Mouse (Mus musculus): ENCODE data around the gene C2cd5. TPM values are rescaled to one million over a fixed set of nuclear protein-coding genes. Genes with fewer than 3 reads are reported as not detected.
A peak's percentile ranks its signal among the peaks of the same experiment; 100 is the strongest.

C2cd5 gene
- polyA plus RNA-seq, 1 experiment from 2014 or later = 25.2 TPM

GRCm38 (mm10) chr6:142998221-142998999, 101.5 kb downstream of the C2cd5 start:
- Histone ChIP-seq H3K27ac (no peak overlapping the region), H3K27me3 (no peaks in the 10 kb centered on the region), H3K36me3 (no peaks in the 10 kb centered on the region), H3K4me1 (no peaks in the 10 kb centered on the region), H3K9me3 (no peaks in the 10 kb centered on the region), H3K4me3 (no peak overlapping the region), H3K4me2 (no peak overlapping the region), H3K9ac (no peak overlapping the region)
- 39% methylated on average over 12 of the region's 12 CpGs for WGBS
- no peak for ATAC-seq (ENCODE audit: borderline replicate concordance, extremely low read depth, low FRiP score, low TSS enrichment)

GRCm38 (mm10) chr6:142996887-142997286, 103.1 kb downstream of the C2cd5 start:
- ATAC-seq (ENCODE audit: borderline replicate concordance, extremely low read depth, low FRiP score, low TSS enrichment) = no peak
- Histone ChIP-seq H3K27ac (no peak overlapping the region), H3K9me3 (no peaks in the 10 kb centered on the region), H3K36me3 (no peaks in the 10 kb centered on the region), H3K27me3 (no peaks in the 10 kb centered on the region; the same call in 1 of the 2 replicates), H3K9ac (no peak overlapping the region), H3K4me3 (no peak overlapping the region), H3K4me2 (no peak overlapping the region), H3K4me1 (no peaks in the 10 kb centered on the region)
- 85% methylated on average over 3 of the region's 3 CpGs for WGBS

GRCm38 (mm10) chr6:142995567-142995966, 104.4 kb downstream of the C2cd5 start:
- no peak overlapping the region for H3K27ac ChIP-seq
- 61% methylated on average over 5 of the region's 5 CpGs for WGBS
- no peaks in the 10 kb centered on the region for H3K9me3 ChIP-seq
- H3K4me2 ChIP-seq = no peak overlapping the region
- H3K9ac ChIP-seq = no peak overlapping the region
- H3K4me1 ChIP-seq = no peaks in the 10 kb centered on the region
- ATAC-seq (ENCODE audit: borderline replicate concordance, extremely low read depth, low FRiP score, low TSS enrichment) = 0 out of 2 replicates have a peak, but pooled peaks have one; percentile 15
- no peaks in the 10 kb centered on the region for H3K36me3 ChIP-seq
- no peak overlapping the region for H3K4me3 ChIP-seq
- H3K27me3 ChIP-seq = no peaks in the 10 kb centered on the region; the same call in 1 of the 2 replicates

- H3K4me3 ChIP-seq = no peak overlapping the region
- 45% methylated on average over 7 of the region's 7 CpGs for WGBS
- H3K4me2 ChIP-seq = no peak overlapping the region
- no peaks in the 10 kb centered on the region for H3K9me3 ChIP-seq
- H3K36me3 ChIP-seq = no peaks in the 10 kb centered on the region
- H3K4me1 ChIP-seq = no peaks in the 10 kb centered on the region
- no peak for ATAC-seq (ENCODE audit: borderline replicate concordance, extremely low read depth, low FRiP score, low TSS enrichment)
- H3K27ac ChIP-seq = no peak overlapping the region
- H3K9ac ChIP-seq = no peak overlapping the region
- H3K27me3 ChIP-seq = no peaks in the 10 kb centered on the region; the same call in 1 of the 2 replicates
Measured at GRCm38 (mm10) chr6:142994821-142995220, 105.1 kb downstream of the C2cd5 start.

GRCm38 (mm10) chr6:142993705-142994698, 105.9 kb downstream of the C2cd5 start:
- Histone ChIP-seq H3K4me3 (no peak overlapping the region), H3K9ac (no peak overlapping the region), H3K27ac (no peak overlapping the region), H3K4me2 (no peak overlapping the region), H3K27me3 (no peaks in the 10 kb centered on the region; the same call in 1 of the 2 replicates), H3K4me1 (no peaks in the 10 kb centered on the region), H3K9me3 (no peaks in the 10 kb centered on the region), H3K36me3 (no peaks in the 10 kb centered on the region)
- ATAC-seq (ENCODE audit: borderline replicate concordance, extremely low read depth, low FRiP score, low TSS enrichment) = no peak
- 19% methylated on average over 14 of the region's 14 CpGs for WGBS

GRCm38 (mm10) chr6:142992971-142993370, 107.0 kb downstream of the C2cd5 start:
- Histone ChIP-seq H3K27me3 (no peaks in the 10 kb centered on the region; the same call in 1 of the 2 replicates), H3K27ac (no peak overlapping the region), H3K4me1 (no peaks in the 10 kb centered on the region), H3K36me3 (no peaks in the 10 kb centered on the region), H3K4me2 (no peak overlapping the region), H3K9ac (no peak overlapping the region), H3K4me3 (no peak overlapping the region), H3K9me3 (no peaks in the 10 kb centered on the region)
- ATAC-seq (ENCODE audit: borderline replicate concordance, extremely low read depth, low FRiP score, low TSS enrichment) = no peak
- 62% methylated on average over 2 of the region's 2 CpGs for WGBS

GRCm38 (mm10) chr6:142992099-142992498, 107.8 kb downstream of the C2cd5 start:
- no peaks in the 10 kb centered on the region; the same call in 1 of the 2 replicates for H3K27me3 ChIP-seq

GRCm38 (mm10) chr6:142991391-142992059, 108.4 kb downstream of the C2cd5 start:
- no peak overlapping the region for H3K9ac ChIP-seq
- H3K27me3 ChIP-seq = no peaks in the 10 kb centered on the region; the same call in 1 of the 2 replicates
- H3K4me2 ChIP-seq = no peak overlapping the region
- WGBS = 40% methylated on average over 7 of the region's 7 CpGs
- H3K4me1 ChIP-seq = no peaks in the 10 kb centered on the region
- no peak overlapping the region for H3K27ac ChIP-seq
- no peaks in the 10 kb centered on the region for H3K9me3 ChIP-seq
- H3K4me3 ChIP-seq = no peak overlapping the region
- no peak for ATAC-seq (ENCODE audit: borderline replicate concordance, extremely low read depth, low FRiP score, low TSS enrichment)
- H3K36me3 ChIP-seq = no peaks in the 10 kb centered on the region

More at GRCm38 (mm10) chr6:142992099-142992498, 107.8 kb downstream of the C2cd5 start:
- no peak overlapping the region for H3K9ac ChIP-seq
- no peak for ATAC-seq (ENCODE audit: borderline replicate concordance, extremely low read depth, low FRiP score, low TSS enrichment)
- no peaks in the 10 kb centered on the region for H3K4me1 ChIP-seq
- WGBS = 36% methylated on average over 7 of the region's 7 CpGs
- H3K36me3 ChIP-seq = no peaks in the 10 kb centered on the region
- no peak overlapping the region for H3K4me3 ChIP-seq
- H3K9me3 ChIP-seq = no peaks in the 10 kb centered on the region
- no peak overlapping the region for H3K4me2 ChIP-seq
- no peak overlapping the region for H3K27ac ChIP-seq

- ATAC-seq (ENCODE audit: borderline replicate concordance, extremely low read depth, low FRiP score, low TSS enrichment) = no peak
- no peak overlapping the region for H3K9ac ChIP-seq
- H3K27me3 ChIP-seq = no peaks in the 10 kb centered on the region; the same call in 1 of the 2 replicates
- H3K4me2 ChIP-seq = no peak overlapping the region
- no peaks in the 10 kb centered on the region for H3K4me1 ChIP-seq
- H3K36me3 ChIP-seq = no peaks in the 10 kb centered on the region
- WGBS = 68% methylated on average over 9 of the region's 9 CpGs
- H3K27ac ChIP-seq = no peak overlapping the region
- H3K4me3 ChIP-seq = no peak overlapping the region
- no peaks in the 10 kb centered on the region for H3K9me3 ChIP-seq
Measured at GRCm38 (mm10) chr6:142990516-142990915, 109.4 kb downstream of the C2cd5 start.

- WGBS = 74% methylated on average over 13 of the region's 13 CpGs
- H3K27ac ChIP-seq = no peak overlapping the region
- no peaks in the 10 kb centered on the region for H3K4me1 ChIP-seq
- H3K4me2 ChIP-seq = no peak overlapping the region
- H3K27me3 ChIP-seq = no peaks in the 10 kb centered on the region; the same call in 1 of the 2 replicates
- H3K9ac ChIP-seq = no peak overlapping the region
- no peaks in the 10 kb centered on the region for H3K36me3 ChIP-seq
- H3K9me3 ChIP-seq = no peaks in the 10 kb centered on the region
- no peak for ATAC-seq (ENCODE audit: borderline replicate concordance, extremely low read depth, low FRiP score, low TSS enrichment)
- H3K4me3 ChIP-seq = no peak overlapping the region
Measured at GRCm38 (mm10) chr6:142989495-142989894, 110.4 kb downstream of the C2cd5 start.

GRCm38 (mm10) chr6:142988753-142989152, 111.2 kb downstream of the C2cd5 start:
- WGBS = 20% methylated on average over 10 of the region's 10 CpGs

More at GRCm38 (mm10) chr6:142988753-142989152, 111.2 kb downstream of the C2cd5 start:
- ATAC-seq (ENCODE audit: borderline replicate concordance, extremely low read depth, low FRiP score, low TSS enrichment) = no peak
- Histone ChIP-seq H3K27ac (no peak overlapping the region), H3K4me2 (no peak overlapping the region), H3K9me3 (no peaks in the 10 kb centered on the region), H3K36me3 (no peaks in the 10 kb centered on the region), H3K9ac (no peak overlapping the region), H3K27me3 (no peaks in the 10 kb centered on the region; the same call in 1 of the 2 replicates), H3K4me3 (no peak overlapping the region), H3K4me1 (no peaks in the 10 kb centered on the region)

All from lung, embryonic 15.5 days (tissue).